Mouse (Mus musculus) ES-Bruce4 (cell line): ENCODE results near the gene Btbd1.

Experiments used
- CTCF ChIP-seq: IDR thresholded peaks from one replicate; pipeline ENCODE4 v1.8.1; 2011; ENCODE audit warnings: low read depth, low read length
- EP300 ChIP-seq: IDR thresholded peaks from 2 replicates; pipeline ENCODE4 v1.6.1; 2011; ENCODE audit warnings: low read depth, low read length; ENCODE audit not compliant: insufficient read depth
- POLR2A ChIP-seq: IDR thresholded peaks from one replicate; pipeline ENCODE4 v1.8.1; 2011; ENCODE audit warnings: low read length; ENCODE audit not compliant: insufficient read depth

- TF ChIP-seq CTCF: no peak
- TF ChIP-seq EP300: no peak
- no peak for TF ChIP-seq POLR2A
These were observed 32.7 kb upstream of the Btbd1 start for GRCm38 (mm10) chr7:81861921-81862320.
